Mouse (Mus musculus): Measurements from ENCODE around the gene Cd200.

DNA sequence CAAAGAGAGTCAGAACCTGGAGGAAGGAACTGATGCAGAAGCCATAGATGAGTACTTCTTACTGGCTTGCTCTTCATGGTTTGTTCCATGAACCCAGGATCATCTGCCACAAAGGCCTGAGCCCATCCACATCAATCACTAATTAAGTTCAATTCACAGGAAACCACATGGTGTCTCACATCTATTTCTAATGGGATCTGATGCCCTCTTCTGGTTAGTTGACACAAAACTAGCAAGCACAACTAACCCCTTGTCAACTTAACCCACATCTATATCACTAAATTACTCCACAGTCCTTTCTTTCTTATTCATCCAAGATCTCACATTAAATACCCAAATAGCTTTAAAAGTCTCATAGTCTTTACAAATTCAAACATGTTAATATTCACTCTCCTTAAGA lies 4.6 kb upstream of the Cd200 start:
- TF ChIP-seq POLR2A (IDR thresholded peaks at IDR 0.05; ENCODE audit: low read depth, low read length) (no peak), CTCF (IDR thresholded peaks at IDR 0.05; ENCODE audit: extremely low read depth, insufficient read depth, insufficient read length, insufficient replicate concordance) (peak; percentile 14; the same call in 1 of the 2 replicates)

All from spleen, adult 2 months (tissue).